Mouse (Mus musculus) hindbrain, embryonic 12.5 days (tissue): ENCODE measurements at regions not wholly inside any gene's neighbourhood (a gene's known extent, or its start where the extent isn't known, plus 50 kb on each side); places are given as distances from the start of the nearest gene placed in this dataset.

Experiments
- ATAC-seq: fragments of 200-750 bp; cut with Nextera tagmentation; 2 replicates; pipeline ENCODE4 v1.8.0; 2017; ENCODE audit warnings: moderate TSS enrichment; ENCODE audit not compliant: low FRiP score
- H3K27ac ChIP-seq: fragments of 300-500 bp; sonication (generic); 2 replicates; pipeline ENCODE4 v1.5.1; 2016; ENCODE audit warnings: mild to moderate bottlenecking
- H3K27me3 ChIP-seq: fragments of 300-500 bp; sonication (generic); 2 replicates; pipeline ENCODE4 v1.6.1; 2016; ENCODE audit warnings: mild to moderate bottlenecking
- H3K36me3 ChIP-seq: fragments of 300-500 bp; sonication (generic); 2 replicates; pipeline ENCODE4 v1.6.1; 2016; ENCODE audit warnings: mild to moderate bottlenecking
- H3K4me1 ChIP-seq: fragments of 300-500 bp; sonication (generic); 2 replicates; pipeline ENCODE4 v1.6.1; 2016
- H3K4me2 ChIP-seq: fragments of 300-500 bp; sonication (generic); replicated peaks from 2 replicates; pipeline ENCODE4 v1.6.1; 2016; ENCODE audit warnings: mild to moderate bottlenecking
- H3K4me3 ChIP-seq: fragments of 300-500 bp; sonication (generic); 2 replicates; pipeline ENCODE4 v1.5.1; 2016; ENCODE audit warnings: mild to moderate bottlenecking
- H3K9ac ChIP-seq: fragments of 300-500 bp; sonication (generic); 2 replicates; pipeline ENCODE4 v1.6.1; 2016; ENCODE audit warnings: mild to moderate bottlenecking, moderate library complexity
- H3K9me3 ChIP-seq: fragments of 300-500 bp; sonication (generic); replicated peaks from 2 replicates; pipeline ENCODE4 v1.6.1; 2016; ENCODE audit warnings: mild to moderate bottlenecking
- WGBS: fragments of 180-500 bp; shearing (Covaris S2); methylation state at CpG from one replicate; pipeline ENCODE4 v1.1.7; 2016; 5-methylcytosine and 5-hydroxymethylcytosine counted together

- Histone ChIP-seq H3K27me3 (no peaks in the 10 kb centered on the region; the same call in 1 of the 2 replicates), H3K4me3 (no peak overlapping the region), H3K36me3 (no peaks in the 10 kb centered on the region), H3K4me2 (no peak overlapping the region), H3K9ac (no peak overlapping the region), H3K27ac (no peak overlapping the region), H3K9me3 (no peaks in the 10 kb centered on the region), H3K4me1 (peaks cover 14% of the 10 kb centered on the region)
- WGBS: 67% methylated on average over 4 of the region's 4 CpGs
- ATAC-seq: no peak
Observed at GRCm38 (mm10) chr11:85996686-85997085, 110.5 kb downstream of the Tbx4 start.

GRCm38 (mm10) chr11:86003341-86003740 lies 117.1 kb downstream of the Tbx4 start:
- H3K27ac ChIP-seq: no peak overlapping the region
- H3K4me3 ChIP-seq: no peak overlapping the region
- 85% methylated on average over 7 of the region's 7 CpGs for WGBS
- no peaks in the 10 kb centered on the region for H3K27me3 ChIP-seq
- no peaks in the 10 kb centered on the region for H3K4me1 ChIP-seq
- H3K4me2 ChIP-seq: no peak overlapping the region
- no peak for ATAC-seq
- H3K36me3 ChIP-seq: no peaks in the 10 kb centered on the region
- H3K9ac ChIP-seq: no peak overlapping the region
- no peaks in the 10 kb centered on the region for H3K9me3 ChIP-seq

- no peak overlapping the region for H3K27ac ChIP-seq
- H3K27me3 ChIP-seq: no peaks in the 10 kb centered on the region
- H3K9ac ChIP-seq: no peak overlapping the region
- no peak for ATAC-seq
- no peak overlapping the region for H3K4me2 ChIP-seq
- no peaks in the 10 kb centered on the region for H3K9me3 ChIP-seq
- no peaks in the 10 kb centered on the region for H3K36me3 ChIP-seq
- H3K4me3 ChIP-seq: no peak overlapping the region
- no peaks in the 10 kb centered on the region for H3K4me1 ChIP-seq
- WGBS: 83% methylated on average over 2 of the region's 2 CpGs
Observed at GRCm38 (mm10) chr11:86005284-86005683, 119.1 kb downstream of the Tbx4 start.

GRCm38 (mm10) chr11:86005899-86006445 lies 119.8 kb downstream of the Tbx4 start:
- Histone ChIP-seq H3K36me3 (no peaks in the 10 kb centered on the region), H3K27me3 (no peaks in the 10 kb centered on the region), H3K4me3 (no peak overlapping the region), H3K9me3 (no peaks in the 10 kb centered on the region), H3K4me2 (no peak overlapping the region), H3K27ac (no peak overlapping the region), H3K9ac (no peak overlapping the region), H3K4me1 (no peaks in the 10 kb centered on the region)
- 88% methylated on average over 9 of the region's 9 CpGs for WGBS
- ATAC-seq: no peak

GRCm38 (mm10) chr11:86006859-86007258 lies 120.6 kb downstream of the Tbx4 start:
- Histone ChIP-seq H3K9ac (no peak overlapping the region), H3K27ac (no peak overlapping the region), H3K4me2 (no peak overlapping the region), H3K27me3 (no peaks in the 10 kb centered on the region), H3K36me3 (no peaks in the 10 kb centered on the region), H3K4me1 (no peaks in the 10 kb centered on the region), H3K4me3 (no peak overlapping the region), H3K9me3 (no peaks in the 10 kb centered on the region)
- no peak for ATAC-seq
- WGBS: 86% methylated on average over 4 of the region's 4 CpGs
